Mouse (Mus musculus) midbrain, embryonic 14.5 days (tissue): ENCODE results near the gene Tmprss4. TPM values are rescaled to one million over a fixed set of nuclear protein-coding genes. Genes with fewer than 3 reads are reported as not detected.

Source experiments
- ATAC-seq: fragments of 200-750 bp; cut with Nextera tagmentation; 2 replicates; pipeline ENCODE4 v1.8.0; 2017; ENCODE audit warnings: moderate number of reproducible peaks, moderate library complexity; ENCODE audit not compliant: low FRiP score, low TSS enrichment
- DNase-seq: peaks from one replicate; pipeline ENCODE4 v3.0.0-alpha.2; 2015
- H3K27ac ChIP-seq: fragments of 300-500 bp; sonication (generic); replicated peaks from 2 replicates; pipeline ENCODE4 v1.5.1; 2014; ENCODE audit warnings: mild to moderate bottlenecking, low read depth, low read length, moderate library complexity
- H3K27me3 ChIP-seq: fragments of 300-500 bp; sonication (generic); 2 replicates; pipeline ENCODE4 v1.6.1; 2014; ENCODE audit warnings: low read length, control low read depth, mixed read lengths; ENCODE audit not compliant: control insufficient read depth, insufficient read depth
- H3K36me3 ChIP-seq: fragments of 300-500 bp; sonication (generic); 2 replicates; pipeline ENCODE4 v1.6.1; 2014; ENCODE audit warnings: low read length, control low read depth; ENCODE audit not compliant: control insufficient read depth, insufficient read depth
- H3K4me1 ChIP-seq: fragments of 300-500 bp; sonication (generic); 2 replicates; pipeline ENCODE4 v1.6.1; 2014; ENCODE audit warnings: mild to moderate bottlenecking, antibody characterized with exemption, low read length, control low read depth; ENCODE audit not compliant: control insufficient read depth, insufficient read depth
- H3K4me2 ChIP-seq: fragments of 300-500 bp; sonication (generic); 2 replicates; pipeline ENCODE4 v1.6.1; 2014; ENCODE audit warnings: mild to moderate bottlenecking, low read length, moderate library complexity
- H3K4me3 ChIP-seq: fragments of 300-500 bp; sonication (generic); replicated peaks from 2 replicates; pipeline ENCODE4 v1.5.1; 2014; ENCODE audit warnings: low read depth, low read length
- H3K9ac ChIP-seq: fragments of 300-500 bp; sonication (generic); replicated peaks from 2 replicates; pipeline ENCODE4 v1.6.1; 2014; ENCODE audit warnings: mild to moderate bottlenecking, low read length, moderate library complexity
- H3K9me3 ChIP-seq: fragments of 300-500 bp; sonication (generic); 2 replicates; pipeline ENCODE4 v1.6.1; 2016; ENCODE audit warnings: low read length, control low read depth, mixed read lengths; ENCODE audit not compliant: control insufficient read depth
- WGBS: fragments of 180-500 bp; shearing (Covaris S2); extraction: QIAGEN DNeasy Blood & Tissue Kit; methylation state at CpG from one replicate; pipeline ENCODE4 v1.1.7; 2014; 5-methylcytosine and 5-hydroxymethylcytosine counted together
- polyA plus RNA-seq: library from polyadenylated mRNA; unstranded; fragments of >200 nt; fragmentation: Nextera tagmentation; extraction: Ambion mirVana; gene quantifications from 2 replicates; pipeline ENCODE4 v1.2.1, GENCODE M21; 2014

The Tmprss4 gene
- polyA plus RNA-seq: not detected in 2 replicates

DNA sequence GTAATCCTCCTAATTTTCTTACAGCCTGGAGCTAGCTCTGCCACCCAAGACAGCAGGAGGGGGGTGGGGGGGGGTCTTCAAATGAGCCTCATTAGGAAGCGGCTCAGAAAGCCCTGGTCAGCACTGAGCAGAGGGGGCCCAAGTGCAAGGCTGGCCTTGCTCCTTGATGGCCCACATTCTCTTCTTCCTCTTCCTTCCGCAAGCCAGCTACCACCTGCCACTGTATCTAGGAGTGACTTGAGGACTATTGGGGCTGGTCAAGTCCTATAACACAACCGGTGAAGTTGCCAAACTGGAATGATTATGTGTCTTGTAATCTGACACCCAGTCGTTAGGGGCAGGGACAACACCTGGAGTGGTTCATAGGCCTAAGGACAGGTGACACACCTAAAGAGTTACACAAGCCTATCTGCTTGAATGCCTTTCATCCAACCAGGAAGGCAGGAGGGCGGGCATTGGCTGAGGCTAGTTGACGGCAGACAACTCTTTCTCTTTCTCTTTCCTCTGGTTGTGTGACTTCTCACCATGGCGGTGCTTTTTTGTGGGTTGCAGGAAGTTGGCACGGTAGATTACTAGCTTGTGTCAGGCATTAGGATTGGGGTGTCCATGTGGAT is at the start of gene Tmprss4:
TSS of gene Tmprss4 (minus strand) at position 296 of the 614 bp plus-strand sequence.
- 82% methylated on average over 8 of the region's 8 CpGs for WGBS
- DNase-seq (no peak), ATAC-seq (no peak)
- no peaks in the 10 kb centered on the region for H3K27me3 ChIP-seq
- H3K4me1 ChIP-seq: no peaks in the 10 kb centered on the region
- no peak within 1 kb of the TSS for H3K9ac ChIP-seq
- no peaks in the 10 kb centered on the region for H3K36me3 ChIP-seq
- H3K27ac ChIP-seq: no peak within 1 kb of the TSS
- H3K4me3 ChIP-seq: no peak within 1 kb of the TSS
- no peaks in the 10 kb centered on the region for H3K9me3 ChIP-seq
- H3K4me2 ChIP-seq: no peak within 1 kb of the TSS

DNA sequence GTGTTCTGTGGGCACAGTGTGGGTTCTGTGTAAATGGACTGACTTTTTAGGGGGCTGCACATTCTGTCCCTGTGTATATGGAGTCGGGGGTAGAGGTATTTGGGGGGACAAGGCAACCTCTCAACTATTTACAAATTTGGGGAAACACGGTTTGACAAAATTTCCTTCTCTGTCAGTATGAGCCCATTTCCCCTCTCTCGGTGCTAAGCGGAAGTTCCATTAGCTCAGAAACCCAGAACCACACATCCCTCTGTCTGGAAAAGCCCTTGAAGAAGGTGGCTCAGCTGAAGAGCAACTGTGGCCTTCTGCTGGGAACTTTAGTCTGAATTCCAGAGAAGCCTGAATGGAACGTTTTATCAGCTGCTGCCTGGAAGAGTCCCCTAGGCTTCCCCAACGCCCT is 48.5 kb upstream of the Tmprss4 start:
- 77% methylated on average over 6 of the region's 6 CpGs for whole genome bisulfite sequencing
- Histone ChIP-seq H3K27ac (no peak overlapping the region), H3K4me1 (no peaks in the 10 kb centered on the region), H3K4me2 (no peak overlapping the region), H3K9me3 (no peaks in the 10 kb centered on the region), H3K27me3 (no peaks in the 10 kb centered on the region), H3K4me3 (no peak overlapping the region), H3K36me3 (no peaks in the 10 kb centered on the region), H3K9ac (no peak overlapping the region)
- DNase-seq: no peak
- ATAC-seq: no peak

GRCm38 (mm10) chr9:45251990-45252389 is 48.1 kb upstream of the Tmprss4 start:
- Histone ChIP-seq H3K27me3 (no peaks in the 10 kb centered on the region), H3K4me1 (no peaks in the 10 kb centered on the region), H3K36me3 (no peaks in the 10 kb centered on the region), H3K4me2 (no peak overlapping the region), H3K9me3 (no peaks in the 10 kb centered on the region), H3K4me3 (no peak overlapping the region), H3K9ac (no peak overlapping the region), H3K27ac (no peak overlapping the region)
- 86% methylated on average over 4 of the region's 4 CpGs for WGBS
- ATAC-seq (no peak), DNase-seq (no peak)

- ATAC-seq: no peak
- H3K27me3 ChIP-seq: no peaks in the 10 kb centered on the region
- WGBS: 90% methylated on average over 3 of the region's 3 CpGs
- no peak overlapping the region for H3K9ac ChIP-seq
- H3K4me2 ChIP-seq: no peak overlapping the region
- no peak overlapping the region for H3K4me3 ChIP-seq
- H3K4me1 ChIP-seq: no peaks in the 10 kb centered on the region
- no peak for DNase-seq
- H3K36me3 ChIP-seq: no peaks in the 10 kb centered on the region
- no peaks in the 10 kb centered on the region for H3K9me3 ChIP-seq
- no peak overlapping the region for H3K27ac ChIP-seq
Observed at GRCm38 (mm10) chr9:45251281-45251680, 47.4 kb upstream of the Tmprss4 start.

DNA sequence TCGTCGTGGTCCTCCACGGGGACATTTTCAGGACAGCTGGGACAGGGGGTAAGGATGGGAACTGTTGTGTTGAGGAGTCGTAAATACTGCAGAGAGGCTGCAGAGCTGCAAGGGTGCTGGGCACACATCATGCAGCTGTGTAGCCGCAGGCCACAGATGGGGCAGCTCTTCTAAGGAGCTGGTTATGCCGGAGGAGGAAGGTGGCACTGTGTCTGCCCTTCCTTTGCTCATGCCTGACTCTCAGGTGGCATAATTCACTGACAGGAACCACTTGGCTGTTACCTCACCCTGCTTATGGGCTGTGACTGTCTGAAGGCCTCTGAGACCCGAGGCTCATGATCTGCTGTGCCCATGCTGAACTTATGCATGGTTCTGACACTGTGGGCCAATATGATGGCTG is 46.4 kb upstream of the Tmprss4 start:
- Histone ChIP-seq H3K4me2 (no peak overlapping the region), H3K4me3 (no peak overlapping the region), H3K9me3 (no peaks in the 10 kb centered on the region), H3K9ac (no peak overlapping the region), H3K27ac (no peak overlapping the region), H3K4me1 (no peaks in the 10 kb centered on the region), H3K27me3 (no peaks in the 10 kb centered on the region), H3K36me3 (no peaks in the 10 kb centered on the region)
- ATAC-seq: no peak
- 87% methylated on average over 7 of the region's 7 CpGs for WGBS
- no peak for DNase-seq

GRCm38 (mm10) chr9:45247536-45247935 is 43.6 kb upstream of the Tmprss4 start:
- Histone ChIP-seq H3K9me3 (no peaks in the 10 kb centered on the region), H3K4me2 (no peak overlapping the region), H3K4me1 (no peaks in the 10 kb centered on the region), H3K4me3 (no peak overlapping the region), H3K9ac (no peak overlapping the region), H3K27me3 (no peaks in the 10 kb centered on the region), H3K36me3 (no peaks in the 10 kb centered on the region), H3K27ac (no peak overlapping the region)
- 77% methylated on average over 2 of the region's 2 CpGs for WGBS
- DNase-seq: no peak
- ATAC-seq: no peak

DNA sequence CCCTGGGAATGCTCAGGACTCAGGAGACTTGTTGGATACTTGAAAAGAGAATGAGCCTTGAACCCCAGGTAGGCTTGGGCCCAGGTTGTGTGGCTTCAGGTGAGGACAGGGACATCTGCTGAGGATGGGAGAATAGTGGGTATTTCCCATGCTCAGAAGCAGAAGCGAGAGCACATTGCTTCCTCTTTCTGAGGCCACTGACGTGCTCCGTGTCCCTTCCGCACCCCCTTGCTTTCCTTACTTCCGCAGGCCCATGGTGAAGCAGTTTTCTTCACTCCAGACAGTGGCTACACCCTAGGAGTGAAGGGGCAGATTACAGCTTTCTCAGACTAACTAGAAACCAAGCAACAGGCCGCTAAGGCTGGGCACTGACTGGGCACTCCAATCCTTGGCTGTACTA is 42.2 kb upstream of the Tmprss4 start:
- H3K27me3 ChIP-seq: no peaks in the 10 kb centered on the region
- WGBS: 90% methylated on average over 6 of the region's 6 CpGs

GRCm38 (mm10) chr9:45245432-45245831 is 41.5 kb upstream of the Tmprss4 start:
- H3K9ac ChIP-seq: no peak overlapping the region
- DNase-seq (no peak), ATAC-seq (no peak)
- WGBS: 86% methylated on average over 1 of the region's 1 CpGs
- no peaks in the 10 kb centered on the region for H3K36me3 ChIP-seq
- no peaks in the 10 kb centered on the region for H3K9me3 ChIP-seq
- no peak overlapping the region for H3K27ac ChIP-seq
- H3K4me2 ChIP-seq: no peak overlapping the region
- no peaks in the 10 kb centered on the region for H3K4me1 ChIP-seq
- H3K27me3 ChIP-seq: no peaks in the 10 kb centered on the region
- H3K4me3 ChIP-seq: no peak overlapping the region

More for the DNA sequence above, 42.2 kb upstream of the Tmprss4 start:
- no peak for ATAC-seq
- no peaks in the 10 kb centered on the region for H3K4me1 ChIP-seq
- H3K36me3 ChIP-seq: no peaks in the 10 kb centered on the region
- no peak overlapping the region for H3K9ac ChIP-seq
- no peak overlapping the region for H3K4me3 ChIP-seq
- no peak for DNase-seq
- H3K4me2 ChIP-seq: no peak overlapping the region
- no peaks in the 10 kb centered on the region for H3K9me3 ChIP-seq
- no peak overlapping the region for H3K27ac ChIP-seq

DNA sequence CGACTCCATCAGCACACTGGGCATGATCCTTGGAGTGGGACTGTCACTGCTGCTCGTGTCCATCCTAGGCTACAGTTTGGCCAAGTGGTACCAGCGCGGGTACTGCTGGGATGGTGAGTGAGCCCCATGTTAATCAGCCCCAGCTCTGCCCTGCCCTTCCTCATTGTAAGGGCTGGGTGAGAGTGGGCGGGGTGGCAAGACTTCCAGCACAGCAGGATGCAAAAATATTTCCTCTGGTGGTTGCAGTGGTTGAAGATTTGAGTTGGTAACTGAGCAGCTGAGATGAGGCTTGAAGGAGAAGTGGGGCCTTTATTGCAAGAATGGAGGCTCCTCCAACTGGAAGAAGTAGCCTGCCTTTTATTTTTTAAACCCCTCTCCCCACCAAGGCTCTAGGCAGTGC is 37.5 kb upstream of the Tmprss4 start:
- H3K4me2 ChIP-seq: no peak overlapping the region
- H3K27me3 ChIP-seq: no peaks in the 10 kb centered on the region
- H3K4me3 ChIP-seq: no peak overlapping the region
- ATAC-seq: no peak
- H3K9ac ChIP-seq: no peak overlapping the region
- H3K4me1 ChIP-seq: no peaks in the 10 kb centered on the region
- no peaks in the 10 kb centered on the region for H3K9me3 ChIP-seq
- 81% methylated on average over 5 of the region's 5 CpGs for WGBS
- H3K27ac ChIP-seq: no peak overlapping the region
- H3K36me3 ChIP-seq: no peaks in the 10 kb centered on the region
- no peak for DNase-seq
